In genomic region chr9:123124413-123124981, GRCm38 (mm10) we compare ENCODE assay signal across 19 mouse cellular contexts. TPM values are rescaled to one million over a fixed set of nuclear protein-coding genes. Genes with fewer than 3 reads are reported as not detected.
DNase-seq lines count a peak whose midpoint lies in the region; ATAC-seq and TF ChIP-seq lines count a peak whose summit lies in the region.
"Had no signal": no experiment of that assay in that cellular context is flagged by ENCODE, and none has a peak within 500 bp of the region (broad histone marks: within the 10 kb centered on the region; RNA-seq: fewer than 3 reads in every experiment).

No protein-coding gene starts in this region.

- TF ChIP-seq POLR2A in small intestine, adult 2 months (IDR thresholded peaks at IDR 0.05; ENCODE audit: low read depth, low read length): no peak

- 81% methylated on average over 2 of the region's 2 CpGs for WGBS in intestine, embryonic 15.5 days
- 17% methylated on average over 2 of the region's 2 CpGs for WGBS in liver, embryonic 12.5 days (ENCODE audit: insufficient replicate concordance)
- WGBS in small intestine, adult 2 months: 27% methylated on average over 2 of the region's 2 CpGs
- WGBS in hindbrain, postnatal 0 days: 97% methylated on average over 2 of the region's 2 CpGs
- 77% methylated on average over 2 of the region's 2 CpGs for WGBS in heart, embryonic 10.5 days

- no peaks in the 10 kb centered on the region for H3K9me3 ChIP-seq in intestine, embryonic 15.5 days
- no peaks in the 10 kb centered on the region for H3K9me3 ChIP-seq in liver, embryonic 12.5 days (replicated peaks)
- no peaks in the 10 kb centered on the region for H3K9me3 ChIP-seq in hindbrain, postnatal 0 days (ENCODE audit: low read length)
- no peaks in the 10 kb centered on the region for H3K9me3 ChIP-seq in heart, embryonic 10.5 days
- H3K9me3 ChIP-seq: heart, embryonic 12.5 days; hindbrain, embryonic 13.5 days; midbrain, embryonic 12.5 days; neural tube, embryonic 15.5 days had no signal

- no peak overlapping the region for H3K4me3 ChIP-seq in C2C12 (ENCODE audit: insufficient read depth, poor library complexity, severe bottlenecking)
- H3K4me3 ChIP-seq in intestine, embryonic 15.5 days (replicated peaks): no peak overlapping the region
- no peak overlapping the region for H3K4me3 ChIP-seq in liver, embryonic 12.5 days
- H3K4me3 ChIP-seq in small intestine, adult 2 months (ENCODE audit: low read depth, low read length): no peak overlapping the region
- no peak overlapping the region for H3K4me3 ChIP-seq in hindbrain, postnatal 0 days (ENCODE audit: low read length)
- H3K4me3 ChIP-seq in heart, embryonic 10.5 days: no peak overlapping the region
- H3K4me3 ChIP-seq: heart, embryonic 12.5 days; hindbrain, embryonic 13.5 days; midbrain, embryonic 12.5 days; neural tube, embryonic 15.5 days had no signal

- TF ChIP-seq CTCF in C2C12 (IDR thresholded peaks at IDR 0.05; ENCODE audit: control insufficient read depth, insufficient read depth, insufficient read length): no peak
- TF ChIP-seq CTCF in small intestine, adult 2 months (IDR thresholded peaks at IDR 0.05; ENCODE audit: extremely low read depth, insufficient read length, insufficient replicate concordance, low read depth, low read length): no peak
- no peak for TF ChIP-seq CTCF in hindbrain, postnatal 0 days (IDR thresholded peaks at IDR 0.05; ENCODE audit: low read depth)

- H3K4me2 ChIP-seq in intestine, embryonic 15.5 days (replicated peaks): no peak overlapping the region
- H3K4me2 ChIP-seq in liver, embryonic 12.5 days: peak overlapping the region; percentile 42
- H3K4me2 ChIP-seq in hindbrain, postnatal 0 days (ENCODE audit: low read depth, low read length): no peak overlapping the region
- H3K4me2 ChIP-seq: heart, embryonic 12.5 days; hindbrain, embryonic 13.5 days; midbrain, embryonic 12.5 days; neural tube, embryonic 15.5 days had no signal

- peak; percentile 69; the same call in 1 of the 2 replicates for ATAC-seq in intestine, embryonic 15.5 days
- ATAC-seq in liver, embryonic 12.5 days: peak; percentile 70
- ATAC-seq in hindbrain, postnatal 0 days: no peak
- ATAC-seq: forebrain, postnatal 0 days had no signal

- no peak overlapping the region for H3K27ac ChIP-seq in intestine, embryonic 15.5 days
- peak overlapping the region; percentile 64 for H3K27ac ChIP-seq in liver, embryonic 12.5 days
- peak overlapping the region; percentile 96 for H3K27ac ChIP-seq in small intestine, adult 2 months (ENCODE audit: insufficient read depth, low read depth, low read length)
- H3K27ac ChIP-seq in hindbrain, postnatal 0 days: no peak overlapping the region
- no peak overlapping the region for H3K27ac ChIP-seq in heart, embryonic 10.5 days
- H3K27ac ChIP-seq: hindbrain, embryonic 13.5 days; midbrain, embryonic 12.5 days; neural tube, embryonic 15.5 days had no signal

- H3K4me1 ChIP-seq in intestine, embryonic 15.5 days (replicated peaks): no peaks in the 10 kb centered on the region
- peaks cover 18% of the 10 kb centered on the region for H3K4me1 ChIP-seq in liver, embryonic 12.5 days
- H3K4me1 ChIP-seq in small intestine, adult 2 months (ENCODE audit: control insufficient read depth, insufficient read depth, insufficient read length, low read length): peaks cover 15% of the 10 kb centered on the region; the same call in 1 of the 2 replicates
- H3K4me1 ChIP-seq in hindbrain, postnatal 0 days (ENCODE audit: insufficient read depth, low read length): no peaks in the 10 kb centered on the region
- H3K4me1 ChIP-seq in heart, embryonic 10.5 days: no peaks in the 10 kb centered on the region
- H3K4me1 ChIP-seq: hindbrain, embryonic 13.5 days; midbrain, embryonic 12.5 days; neural tube, embryonic 15.5 days had no signal

- peaks cover 52% of the 10 kb centered on the region for H3K36me3 ChIP-seq in C2C12 (ENCODE audit: control insufficient read depth, insufficient read depth)
- peaks cover 51% of the 10 kb centered on the region for H3K36me3 ChIP-seq in intestine, embryonic 15.5 days
- peaks cover 92% of the 10 kb centered on the region for H3K36me3 ChIP-seq in liver, embryonic 12.5 days
- H3K36me3 ChIP-seq in small intestine, adult 2 months (ENCODE audit: control insufficient read depth, insufficient read depth, low read length): peaks cover 36% of the 10 kb centered on the region
- H3K36me3 ChIP-seq in hindbrain, postnatal 0 days (ENCODE audit: insufficient read depth, low read length): peaks cover 38% of the 10 kb centered on the region
- H3K36me3 ChIP-seq in heart, embryonic 10.5 days: peaks cover 87% of the 10 kb centered on the region

- no peak for DNase-seq in kidney, adult 18-20 months
- DNase-seq in hindbrain, postnatal 0 days (ENCODE audit: low spot score): no peak
- no peak for DNase-seq in heart, embryonic 10.5 days (ENCODE audit: low spot score)
- DNase-seq: cerebellum, adult 9-11 months; forebrain, postnatal 0 days; heart, postnatal 14 days; kidney, adult 11 months; kidney, postnatal 14 days; left cerebral cortex, postnatal 4 days; lung, adult 2 months; thymus, adult 2 months had no signal

- peaks cover 6% of the 10 kb centered on the region for H3K79me2 ChIP-seq in C2C12 (ENCODE audit: control insufficient read depth, insufficient read depth)

- no peak overlapping the region for H3ac ChIP-seq in C2C12 (ENCODE audit: control insufficient read depth, insufficient read length, low read depth)

- H3K79me3 ChIP-seq in C2C12 (ENCODE audit: low read depth): peaks cover 5% of the 10 kb centered on the region

- H3K27me3 ChIP-seq in C2C12 (ENCODE audit: control insufficient read depth, insufficient read depth, insufficient read length): no peaks in the 10 kb centered on the region
- no peaks in the 10 kb centered on the region for H3K27me3 ChIP-seq in intestine, embryonic 15.5 days (replicated peaks)
- H3K27me3 ChIP-seq in liver, embryonic 12.5 days (replicated peaks): no peaks in the 10 kb centered on the region
- H3K27me3 ChIP-seq in small intestine, adult 2 months (ENCODE audit: control insufficient read depth, insufficient read depth, low read length): no peaks in the 10 kb centered on the region
- no peaks in the 10 kb centered on the region for H3K27me3 ChIP-seq in hindbrain, postnatal 0 days (ENCODE audit: insufficient read depth, low read length)
- H3K27me3 ChIP-seq in heart, embryonic 10.5 days (ENCODE audit: insufficient read depth, poor library complexity, severe bottlenecking): no peaks in the 10 kb centered on the region
- H3K27me3 ChIP-seq: heart, embryonic 12.5 days; hindbrain, embryonic 13.5 days; midbrain, embryonic 12.5 days; neural tube, embryonic 15.5 days had no signal

- no peak overlapping the region for H3K9ac ChIP-seq in intestine, embryonic 15.5 days
- peak overlapping the region; percentile 6; the same call in 1 of the 2 replicates for H3K9ac ChIP-seq in liver, embryonic 12.5 days
- H3K9ac ChIP-seq in hindbrain, postnatal 0 days (replicated peaks; ENCODE audit: low read length): no peak overlapping the region
- H3K9ac ChIP-seq: forebrain, postnatal 0 days; heart, embryonic 12.5 days; hindbrain, embryonic 13.5 days; midbrain, embryonic 12.5 days; neural tube, embryonic 15.5 days had no signal

TF ChIP-seq in C2C12, 6 proteins besides CTCF, POLR2A, EP300 and RAD21:
- no peak for TF ChIP-seq MYOD1 (IDR thresholded peaks at IDR 0.05; ENCODE audit: control insufficient read depth, insufficient read length, low read depth)
- TF ChIP-seq CEBPB (IDR thresholded peaks at IDR 0.05; ENCODE audit: low read depth): peak; percentile 83
- no peak for TF ChIP-seq FOSL1 (IDR thresholded peaks at IDR 0.05; ENCODE audit: insufficient read depth, low read length, poor library complexity, severe bottlenecking)

RNA-seq across cellular contexts. Expression of gene Exosc7, which starts 11.5 kb away (rescaled TPM):
- 60.6 TPM for polyA plus RNA-seq in C2C12 (2012; fragmentation: generic; extraction: Trizol)
- polyA plus RNA-seq in intestine, embryonic 15.5 days (2015; fragmentation: Nextera tagmentation; extraction: Ambion mirVana): 135 and 138 TPM in 2 replicates
- polyA plus RNA-seq in liver, embryonic 12.5 days (2016; fragmentation: Nextera tagmentation; extraction: Ambion mirVana): 116 and 123 TPM in 2 replicates
- 8.6 and 14.6 TPM in 2 replicates for polyA plus RNA-seq in small intestine, adult 2 months (2012; rRNA removed)
- total RNA-seq in hindbrain, postnatal 0 days (2014; rRNA removed): 25.9 and 31.3 TPM in 2 replicates
- 57.5 and 64.5 TPM in 2 replicates for polyA plus RNA-seq in hindbrain, postnatal 0 days (2015; fragmentation: Nextera tagmentation; extraction: Ambion mirVana)
- polyA plus RNA-seq in heart, embryonic 10.5 days (2016; fragmentation: Nextera tagmentation; extraction: Ambion mirVana): 102 and 138 TPM in 2 replicates

RNA-seq across cellular contexts. Expression of gene Zdhhc3, which starts 11.5 kb away (rescaled TPM):
- polyA plus RNA-seq in C2C12 (2012; fragmentation: generic; extraction: Trizol): 62.6 TPM
- polyA plus RNA-seq in intestine, embryonic 15.5 days (2015; fragmentation: Nextera tagmentation; extraction: Ambion mirVana): 78.6 and 82.6 TPM in 2 replicates
- 51.2 and 52.1 TPM in 2 replicates for polyA plus RNA-seq in liver, embryonic 12.5 days (2016; fragmentation: Nextera tagmentation; extraction: Ambion mirVana)
- 123 and 320 TPM in 2 replicates for polyA plus RNA-seq in small intestine, adult 2 months (2012; rRNA removed)
- total RNA-seq in hindbrain, postnatal 0 days (2014; rRNA removed): 82.9 and 91.6 TPM in 2 replicates
- 81.8 and 83.4 TPM in 2 replicates for polyA plus RNA-seq in hindbrain, postnatal 0 days (2015; fragmentation: Nextera tagmentation; extraction: Ambion mirVana)
- 63.7 and 63.9 TPM in 2 replicates for polyA plus RNA-seq in heart, embryonic 10.5 days (2016; fragmentation: Nextera tagmentation; extraction: Ambion mirVana)

RNA-seq across cellular contexts. Expression of gene Clec3b, which starts 26.2 kb away (rescaled TPM):
- polyA plus RNA-seq in C2C12 (2012; fragmentation: generic; extraction: Trizol): 0.11 TPM
- 0.51 TPM in 1 of 2 replicates, not detected in the other for polyA plus RNA-seq in intestine, embryonic 15.5 days (2015; fragmentation: Nextera tagmentation; extraction: Ambion mirVana)
- polyA plus RNA-seq in liver, embryonic 12.5 days (2016; fragmentation: Nextera tagmentation; extraction: Ambion mirVana): not detected in 2 replicates
- 34.7 and 37.4 TPM in 2 replicates for polyA plus RNA-seq in small intestine, adult 2 months (2012; rRNA removed)
- total RNA-seq in hindbrain, postnatal 0 days (2014; rRNA removed): 3.8 and 5.8 TPM in 2 replicates
- 5.6 and 6.9 TPM in 2 replicates for polyA plus RNA-seq in hindbrain, postnatal 0 days (2015; fragmentation: Nextera tagmentation; extraction: Ambion mirVana)
- not detected in 2 replicates for polyA plus RNA-seq in heart, embryonic 10.5 days (2016; fragmentation: Nextera tagmentation; extraction: Ambion mirVana)
- polyA plus RNA-seq: heart, embryonic 12.5 days had no signal

Comparison
In these comparisons a context has a peak if more than half of its experiments do, and no peak if none do; other contexts are left out.
1. H3K27ac ChIP-seq: peak in liver, embryonic 12.5 days (single experiment) and small intestine, adult 2 months (single experiment); none in intestine, embryonic 15.5 days (single experiment), hindbrain, postnatal 0 days (single experiment) and heart, embryonic 10.5 days (single experiment).